Mouse (Mus musculus) midbrain, embryonic 13.5 days (tissue): ENCODE measurements around the gene Tef. TPM values are rescaled to one million over a fixed set of nuclear protein-coding genes. Genes with fewer than 3 reads are reported as not detected.

Experiments used
- ATAC-seq: fragments of 200-750 bp; cut with Nextera tagmentation; 2 replicates; pipeline ENCODE4 v1.8.0; 2017; ENCODE audit warnings: mild to moderate bottlenecking, moderate TSS enrichment, moderate library complexity
- H3K27ac ChIP-seq: fragments of 300-500 bp; sonication (generic); 2 replicates; pipeline ENCODE4 v1.5.1; 2015; ENCODE audit warnings: inconsistent platforms, mild to moderate bottlenecking, moderate library complexity
- H3K27me3 ChIP-seq: fragments of 300-500 bp; sonication (generic); 2 replicates; pipeline ENCODE4 v1.6.1; 2015; ENCODE audit warnings: mild to moderate bottlenecking, inconsistent platforms
- H3K36me3 ChIP-seq: fragments of 300-500 bp; sonication (generic); 2 replicates; pipeline ENCODE4 v1.6.1; 2015; ENCODE audit warnings: mild to moderate bottlenecking, inconsistent platforms
- H3K4me1 ChIP-seq: fragments of 300-500 bp; sonication (generic); replicated peaks from 2 replicates; pipeline ENCODE4 v1.6.1; 2015; ENCODE audit warnings: inconsistent platforms
- H3K4me2 ChIP-seq: fragments of 300-500 bp; sonication (generic); replicated peaks from 2 replicates; pipeline ENCODE4 v1.6.1; 2015; ENCODE audit warnings: moderate library complexity, mild to moderate bottlenecking, inconsistent platforms
- H3K4me3 ChIP-seq: fragments of 300-500 bp; sonication (generic); replicated peaks from 2 replicates; pipeline ENCODE4 v1.5.1; 2015; ENCODE audit warnings: mild to moderate bottlenecking, inconsistent platforms
- H3K9ac ChIP-seq: fragments of 300-500 bp; sonication (generic); replicated peaks from 2 replicates; pipeline ENCODE4 v1.6.1; 2015; ENCODE audit warnings: mild to moderate bottlenecking, inconsistent platforms
- H3K9me3 ChIP-seq: fragments of 300-500 bp; sonication (generic); 2 replicates; pipeline ENCODE4 v1.6.1; 2016; ENCODE audit warnings: mild to moderate bottlenecking, inconsistent platforms
- WGBS: fragments of 180-500 bp; shearing (Covaris S2); methylation state at CpG from one replicate; pipeline ENCODE4 v1.1.7; 2015; 5-methylcytosine and 5-hydroxymethylcytosine counted together
- polyA plus RNA-seq: library from polyadenylated mRNA; unstranded; fragments of >200 nt; fragmentation: Nextera tagmentation; extraction: Ambion mirVana; gene quantifications from 2 replicates; pipeline ENCODE4 v1.2.1, GENCODE M21; 2015

Tef gene
- polyA plus RNA-seq, 1 experiment from 2014 or later, result 23.3 TPM

GRCm38 (mm10) chr15:81803425-81803951 is 1.3 kb downstream of the Tef start:
- Histone ChIP-seq H3K27ac (no peak overlapping the region), H3K9ac (no peak overlapping the region), H3K4me1 (peaks cover 30% of the 10 kb centered on the region), H3K4me2 (peak overlapping the region; percentile 52), H3K27me3 (peaks cover 3% of the 10 kb centered on the region; the same call in 1 of the 2 replicates), H3K9me3 (no peaks in the 10 kb centered on the region), H3K36me3 (no peaks in the 10 kb centered on the region), H3K4me3 (no peak overlapping the region)
- ATAC-seq, result no peak
- 60% methylated on average over 4 of the region's 4 CpGs for WGBS

GRCm38 (mm10) chr15:81804172-81804571 is 2.0 kb downstream of the Tef start:
- WGBS, result 72% methylated on average over 1 of the region's 1 CpGs
- Histone ChIP-seq H3K9me3 (no peaks in the 10 kb centered on the region), H3K4me2 (no peak overlapping the region), H3K4me3 (no peak overlapping the region), H3K9ac (no peak overlapping the region), H3K4me1 (peaks cover 33% of the 10 kb centered on the region), H3K27me3 (peaks cover 3% of the 10 kb centered on the region; the same call in 1 of the 2 replicates), H3K36me3 (no peaks in the 10 kb centered on the region), H3K27ac (no peak overlapping the region)
- no peak for ATAC-seq

GRCm38 (mm10) chr15:81804883-81805282 is 2.7 kb downstream of the Tef start:
- H3K27me3 ChIP-seq, result peaks cover 3% of the 10 kb centered on the region; the same call in 1 of the 2 replicates
- no peaks in the 10 kb centered on the region for H3K36me3 ChIP-seq
- H3K9me3 ChIP-seq, result no peaks in the 10 kb centered on the region
- no peak overlapping the region for H3K4me2 ChIP-seq
- ATAC-seq, result no peak
- peaks cover 39% of the 10 kb centered on the region for H3K4me1 ChIP-seq
- no peak overlapping the region for H3K9ac ChIP-seq
- H3K4me3 ChIP-seq, result no peak overlapping the region
- no peak overlapping the region for H3K27ac ChIP-seq
- WGBS, result 83% methylated on average over 3 of the region's 3 CpGs

GRCm38 (mm10) chr15:81805624-81806023 is 3.4 kb downstream of the Tef start:
- no peak for ATAC-seq

GRCm38 (mm10) chr15:81806621-81807404 is 4.6 kb downstream of the Tef start:
- no peak for ATAC-seq
- Histone ChIP-seq H3K4me3 (no peak overlapping the region), H3K9ac (no peak overlapping the region), H3K4me1 (peaks cover 47% of the 10 kb centered on the region), H3K9me3 (no peaks in the 10 kb centered on the region), H3K4me2 (no peak overlapping the region), H3K27ac (no peak overlapping the region), H3K36me3 (no peaks in the 10 kb centered on the region), H3K27me3 (peaks cover 3% of the 10 kb centered on the region; the same call in 1 of the 2 replicates)
- 80% methylated on average over 4 of the region's 4 CpGs for WGBS

More at GRCm38 (mm10) chr15:81805624-81806023, 3.4 kb downstream of the Tef start:
- Histone ChIP-seq H3K4me2 (no peak overlapping the region), H3K4me3 (no peak overlapping the region), H3K9ac (no peak overlapping the region; the same call in 1 of the 2 replicates), H3K36me3 (no peaks in the 10 kb centered on the region), H3K27ac (no peak overlapping the region), H3K4me1 (peaks cover 45% of the 10 kb centered on the region), H3K27me3 (peaks cover 3% of the 10 kb centered on the region; the same call in 1 of the 2 replicates), H3K9me3 (no peaks in the 10 kb centered on the region)
- WGBS, result 53% methylated on average over 6 of the region's 6 CpGs

GRCm38 (mm10) chr15:81808799-81809198 is 6.6 kb downstream of the Tef start:
- no peak overlapping the region for H3K4me2 ChIP-seq
- H3K9me3 ChIP-seq, result no peaks in the 10 kb centered on the region
- 75% methylated on average over 2 of the region's 2 CpGs for WGBS
- H3K9ac ChIP-seq, result no peak overlapping the region
- H3K27me3 ChIP-seq, result peaks cover 3% of the 10 kb centered on the region; the same call in 1 of the 2 replicates
- peaks cover 48% of the 10 kb centered on the region for H3K4me1 ChIP-seq
- H3K27ac ChIP-seq, result no peak overlapping the region
- no peak overlapping the region for H3K4me3 ChIP-seq
- no peak for ATAC-seq
- H3K36me3 ChIP-seq, result no peaks in the 10 kb centered on the region

GRCm38 (mm10) chr15:81809550-81809949 is 7.3 kb downstream of the Tef start:
- WGBS, result 60% methylated on average over 1 of the region's 1 CpGs
- Histone ChIP-seq H3K27me3 (peaks cover 3% of the 10 kb centered on the region; the same call in 1 of the 2 replicates), H3K27ac (peak overlapping the region; percentile 77), H3K4me2 (peak overlapping the region; percentile 76), H3K4me3 (peak overlapping the region; percentile 78), H3K9ac (peak overlapping the region; percentile 60; the same call in 1 of the 2 replicates), H3K4me1 (peaks cover 49% of the 10 kb centered on the region), H3K36me3 (peaks cover under 1% of the 10 kb centered on the region; the same call in 1 of the 2 replicates), H3K9me3 (no peaks in the 10 kb centered on the region)
- ATAC-seq, result no peak

- peaks cover 49% of the 10 kb centered on the region for H3K4me1 ChIP-seq
- peak overlapping the region; percentile 77 for H3K27ac ChIP-seq
- peak overlapping the region; percentile 60 for H3K9ac ChIP-seq
- H3K27me3 ChIP-seq, result no peaks in the 10 kb centered on the region; the same call in 1 of the 2 replicates
- H3K9me3 ChIP-seq, result no peaks in the 10 kb centered on the region
- peak overlapping the region; percentile 76 for H3K4me2 ChIP-seq
- under 1% methylated on average over 10 of the region's 10 CpGs for WGBS
- peak overlapping the region; percentile 78 for H3K4me3 ChIP-seq
- peaks cover 6% of the 10 kb centered on the region for H3K36me3 ChIP-seq
- peak; percentile 26 for ATAC-seq
These were observed 7.9 kb downstream of the Tef start for GRCm38 (mm10) chr15:81810150-81810549.

GRCm38 (mm10) chr15:81810671-81811598 is 8.7 kb downstream of the Tef start:
- peak overlapping the region; percentile 87 for H3K9ac ChIP-seq
- H3K4me2 ChIP-seq, result peak overlapping the region; percentile 76
- WGBS, result under 1% methylated on average over 89 of the region's 89 CpGs
- peak overlapping the region; percentile 78 for H3K4me3 ChIP-seq
- ATAC-seq, result peak; percentile 99
- H3K36me3 ChIP-seq, result peaks cover 14% of the 10 kb centered on the region
- no peaks in the 10 kb centered on the region for H3K9me3 ChIP-seq
- no peaks in the 10 kb centered on the region; the same call in 1 of the 2 replicates for H3K27me3 ChIP-seq
- peaks cover 46% of the 10 kb centered on the region for H3K4me1 ChIP-seq
- H3K27ac ChIP-seq, result peak overlapping the region; percentile 85

GRCm38 (mm10) chr15:81811599-81811996 is 9.4 kb downstream of the Tef start:
- Histone ChIP-seq H3K4me3 (peak overlapping the region; percentile 78), H3K27ac (peak overlapping the region; percentile 85), H3K4me1 (peaks cover 46% of the 10 kb centered on the region), H3K27me3 (no peaks in the 10 kb centered on the region; the same call in 1 of the 2 replicates), H3K9me3 (no peaks in the 10 kb centered on the region), H3K4me2 (peak overlapping the region; percentile 76), H3K36me3 (peaks cover 20% of the 10 kb centered on the region), H3K9ac (peak overlapping the region; percentile 87)
- under 1% methylated on average over 19 of the region's 26 CpGs for WGBS
- peak; percentile 22; the same call in 1 of the 2 replicates for ATAC-seq

- H3K9ac ChIP-seq, result peak overlapping the region; percentile 87
- H3K4me1 ChIP-seq, result peaks cover 46% of the 10 kb centered on the region
- H3K4me3 ChIP-seq, result peak overlapping the region; percentile 78
- H3K27ac ChIP-seq, result peak overlapping the region; percentile 85; the same call in 1 of the 2 replicates
- H3K27me3 ChIP-seq, result no peaks in the 10 kb centered on the region; the same call in 1 of the 2 replicates
- no peaks in the 10 kb centered on the region for H3K9me3 ChIP-seq
- ATAC-seq, result no peak
- H3K4me2 ChIP-seq, result peak overlapping the region; percentile 76
- peaks cover 27% of the 10 kb centered on the region for H3K36me3 ChIP-seq
- WGBS, result 24% methylated on average over 3 of the region's 3 CpGs
These were observed 10.1 kb downstream of the Tef start for GRCm38 (mm10) chr15:81812287-81812686.
